Mouse (Mus musculus) myocyte (in vitro differentiated cells): ENCODE data around the gene Anxa8.

Source experiments
- CEBPB ChIP-seq: IDR thresholded peaks from 2 replicates; pipeline ENCODE4 v1.6.1; 2011; ENCODE audit warnings: mild to moderate bottlenecking, moderate library complexity; ENCODE audit not compliant: poor library complexity, insufficient read depth, severe bottlenecking
- MAX ChIP-seq: IDR thresholded peaks from one replicate; pipeline ENCODE4 v1.6.1; 2011; ENCODE audit warnings: low read depth, mild to moderate bottlenecking, control low read depth
- POLR2A ChIP-seq: IDR thresholded peaks from one replicate; pipeline ENCODE4 v1.6.1; 2011; ENCODE audit warnings: low read depth, mild to moderate bottlenecking, control low read depth, moderate library complexity; ENCODE audit not compliant: insufficient read length
- POLR2AphosphoS2 ChIP-seq: IDR thresholded peaks from one replicate; pipeline ENCODE4 v1.6.1; 2011; ENCODE audit warnings: low read depth, control low read depth; ENCODE audit not compliant: insufficient read length
- TCF12 ChIP-seq: IDR thresholded peaks from one replicate; pipeline ENCODE4 v1.6.1; 2011; ENCODE audit warnings: mild to moderate bottlenecking, control low read depth; ENCODE audit not compliant: poor library complexity, insufficient read depth, severe bottlenecking
- USF1 ChIP-seq: IDR thresholded peaks from one replicate; pipeline ENCODE4 v1.6.1; 2011; ENCODE audit warnings: low read depth, mild to moderate bottlenecking, control low read depth, moderate library complexity

- TF ChIP-seq CEBPB, result no peak
- no peak for TF ChIP-seq POLR2A
- no peak for TF ChIP-seq USF1
- no peak for TF ChIP-seq TCF12
- no peak for TF ChIP-seq MAX
- no peak for TF ChIP-seq POLR2AphosphoS2
These were observed 45.4 kb downstream of the Anxa8 start for GRCm38 (mm10) chr14:34131216-34131615.
